Mouse (Mus musculus) skeletal muscle tissue, postnatal 0 days (tissue): Measurements from ENCODE around the gene Atg9b. TPM values are rescaled to one million over a fixed set of nuclear protein-coding genes. Genes with fewer than 3 reads are reported as not detected.

Experiments used
- polyA plus RNA-seq: library from polyadenylated mRNA; unstranded; fragments of >200 nt; fragmentation: Nextera tagmentation; extraction: Ambion mirVana; gene quantifications from 2 replicates; pipeline ENCODE4 v1.2.1, GENCODE M21; 2015

Atg9b gene
- 0.95 and 1.6 TPM in 2 replicates for polyA plus RNA-seq

GRCm38 (mm10) chr5:24391864-24392263 is at the start of gene Atg9b:
Gene Atg9b, minus strand, starts transcription at chr5:24392143.

GRCm38 (mm10) chr5:24423129-24424003 is 31.4 kb upstream of the Atg9b start, which contains the start of the genes Cdk5 and Slc4a2:
Gene Cdk5, minus strand, starts transcription at chr5:24423530.
Gene Slc4a2, plus strand, starts transcription at chr5:24423837.

GRCm38 (mm10) chr5:24413042-24413693 is 21.2 kb upstream of the Atg9b start, which contains the start of gene Asic3:
Gene Asic3, plus strand, starts transcription at chr5:24413392.

GRCm38 (mm10) chr5:24393392-24393997 is 1.6 kb upstream of the Atg9b start, which contains the start of gene Abcb8:
Gene Abcb8, plus strand, starts transcription at chr5:24393663.

GRCm38 (mm10) chr5:24364508-24364907 is 27.4 kb downstream of the Atg9b start, which contains the start of gene Nos3:
Gene Nos3, plus strand, starts transcription at chr5:24364810.

GRCm38 (mm10) chr5:24351278-24351677 is 40.7 kb downstream of the Atg9b start, which contains the start of gene Kcnh2:
Gene Kcnh2, minus strand, starts transcription at chr5:24351604.

Other genes starting within 250 kb of the Atg9b start
- gene Nupl2, start 227.2 kb downstream of the Atg9b start, polyA plus RNA-seq, result 9.1 and 10.7 TPM in 2 replicates
- 8.1 and 9.1 TPM in 2 replicates for gene Kcnh2, start 40.5 kb downstream of the Atg9b start, polyA plus RNA-seq
- 5.7 and 7.6 TPM in 2 replicates for gene Nos3, start 27.3 kb downstream of the Atg9b start, polyA plus RNA-seq
- 38.2 and 38.4 TPM in 2 replicates for gene Abcb8, start 1.5 kb upstream of the Atg9b start, polyA plus RNA-seq
- 0.17 and 0.22 TPM in 2 replicates for gene Asic3, start 21.2 kb upstream of the Atg9b start, polyA plus RNA-seq
- 25.7 and 28.3 TPM in 2 replicates for gene Cdk5, start 31.4 kb upstream of the Atg9b start, polyA plus RNA-seq
- 13.1 and 15.1 TPM in 2 replicates for gene Slc4a2, start 31.7 kb upstream of the Atg9b start, polyA plus RNA-seq
- 149 and 150 TPM in 2 replicates for gene Fastk, start 53.1 kb upstream of the Atg9b start, polyA plus RNA-seq
- gene Tmub1, start 55.7 kb upstream of the Atg9b start, polyA plus RNA-seq, result 12.3 and 12.7 TPM in 2 replicates
- gene Agap3, start 60.0 kb upstream of the Atg9b start, polyA plus RNA-seq, result 25.8 and 29.3 TPM in 2 replicates
- not detected in 2 replicates for gene Gbx1, start 135.1 kb upstream of the Atg9b start, polyA plus RNA-seq
- gene Asb10, start 148.8 kb upstream of the Atg9b start, polyA plus RNA-seq, result 14.7 and 14.9 TPM in 2 replicates
- 0.04 TPM in 1 of 2 replicates, not detected in the other for gene 4931409K22Rik, start 164.7 kb upstream of the Atg9b start, polyA plus RNA-seq
- gene Abcf2, start 185.3 kb upstream of the Atg9b start, polyA plus RNA-seq, result 53.7 and 54.0 TPM in 2 replicates
- 18.3 and 20.0 TPM in 2 replicates for gene Chpf2, start 194.6 kb upstream of the Atg9b start, polyA plus RNA-seq
- 56.4 and 71.2 TPM in 2 replicates for gene Smarcd3, start 232.3 kb upstream of the Atg9b start, polyA plus RNA-seq